Mouse (Mus musculus) kidney, adult 2 months (tissue): ENCODE data around the gene Glis3. TPM values are rescaled to one million over a fixed set of nuclear protein-coding genes. Genes with fewer than 3 reads are reported as not detected.

ENCODE experiments used
- DNase-seq: peaks from one replicate; pipeline ENCODE4 v3.0.0; 2021
- H3K27ac ChIP-seq: fragments of 200-500 bp; 2 replicates; pipeline ENCODE4 v1.5.1; 2012; ENCODE audit warnings: low read depth, low read length, control low read depth, inconsistent platforms; ENCODE audit not compliant: insufficient read depth
- H3K27me3 ChIP-seq: fragments of 200-500 bp; replicated peaks from 2 replicates; pipeline ENCODE4 v1.6.1; 2012; ENCODE audit warnings: mild to moderate bottlenecking, moderate library complexity, low read length, inconsistent platforms; ENCODE audit not compliant: control insufficient read depth, insufficient read depth
- H3K36me3 ChIP-seq: fragments of 200-500 bp; 2 replicates; pipeline ENCODE4 v1.6.1; 2012; ENCODE audit warnings: mild to moderate bottlenecking, moderate library complexity, low read length, inconsistent platforms; ENCODE audit not compliant: control insufficient read depth, insufficient read depth
- H3K4me1 ChIP-seq: fragments of 200-500 bp; 2 replicates; pipeline ENCODE4 v1.6.1; 2011; ENCODE audit warnings: low read length; ENCODE audit not compliant: control insufficient read depth, insufficient read depth
- H3K4me3 ChIP-seq: fragments of 200-500 bp; 2 replicates; pipeline ENCODE4 v1.5.1; 2011; ENCODE audit warnings: mild to moderate bottlenecking, low read depth, low read length, control low read depth; ENCODE audit not compliant: insufficient read depth
- CTCF ChIP-seq: fragments of 200-500 bp; conservative IDR thresholded peaks from 2 replicates; pipeline ENCODE4 v1.5.1; 2011; ENCODE audit warnings: low read depth, mild to moderate bottlenecking, control low read depth, low read length, moderate library complexity, mixed read lengths; ENCODE audit not compliant: insufficient read depth, insufficient read length
- POLR2A ChIP-seq: fragments of 200-500 bp; IDR thresholded peaks from one replicate; pipeline ENCODE4 v1.6.1; 2011; ENCODE audit warnings: low read depth, low read length, control low read depth
- WGBS: fragments of 180-500 bp; shearing (Covaris S2); methylation state at CpG from one replicate; pipeline ENCODE4 v1.1.7; 2018; 5-methylcytosine and 5-hydroxymethylcytosine counted together
- polyA plus RNA-seq: library from polyadenylated mRNA; depleted of rRNA; stranded (reverse); fragments of >200 nt; gene quantifications from 2 replicates; pipeline ENCODE4 v1.2.3, GENCODE M21; 2012

The Glis3 gene
- polyA plus RNA-seq, 1 experiment, result 23.7 TPM

GRCm38 (mm10) chr19:28266850-28267249 lies 413.0 kb downstream of the Glis3 start:
- DNase-seq, result no peak
- Histone ChIP-seq H3K27ac (no peak overlapping the region), H3K4me1 (no peaks in the 10 kb centered on the region), H3K36me3 (no peaks in the 10 kb centered on the region; the same call in 1 of the 2 replicates), H3K27me3 (no peaks in the 10 kb centered on the region), H3K4me3 (no peak overlapping the region)
- WGBS, result 57% methylated on average over 8 of the region's 8 CpGs
- no peak for TF ChIP-seq POLR2A
- no peak for TF ChIP-seq CTCF

- H3K27ac ChIP-seq, result no peak overlapping the region
- DNase-seq, result no peak
- 97% methylated on average over 2 of the region's 2 CpGs for WGBS
- H3K27me3 ChIP-seq, result no peaks in the 10 kb centered on the region
- TF ChIP-seq POLR2A (no peak), CTCF (no peak)
- H3K4me1 ChIP-seq, result no peaks in the 10 kb centered on the region
- H3K36me3 ChIP-seq, result no peaks in the 10 kb centered on the region; the same call in 1 of the 2 replicates
- H3K4me3 ChIP-seq, result no peak overlapping the region
Measured at GRCm38 (mm10) chr19:28265776-28266175, 414.1 kb downstream of the Glis3 start.

DNA sequence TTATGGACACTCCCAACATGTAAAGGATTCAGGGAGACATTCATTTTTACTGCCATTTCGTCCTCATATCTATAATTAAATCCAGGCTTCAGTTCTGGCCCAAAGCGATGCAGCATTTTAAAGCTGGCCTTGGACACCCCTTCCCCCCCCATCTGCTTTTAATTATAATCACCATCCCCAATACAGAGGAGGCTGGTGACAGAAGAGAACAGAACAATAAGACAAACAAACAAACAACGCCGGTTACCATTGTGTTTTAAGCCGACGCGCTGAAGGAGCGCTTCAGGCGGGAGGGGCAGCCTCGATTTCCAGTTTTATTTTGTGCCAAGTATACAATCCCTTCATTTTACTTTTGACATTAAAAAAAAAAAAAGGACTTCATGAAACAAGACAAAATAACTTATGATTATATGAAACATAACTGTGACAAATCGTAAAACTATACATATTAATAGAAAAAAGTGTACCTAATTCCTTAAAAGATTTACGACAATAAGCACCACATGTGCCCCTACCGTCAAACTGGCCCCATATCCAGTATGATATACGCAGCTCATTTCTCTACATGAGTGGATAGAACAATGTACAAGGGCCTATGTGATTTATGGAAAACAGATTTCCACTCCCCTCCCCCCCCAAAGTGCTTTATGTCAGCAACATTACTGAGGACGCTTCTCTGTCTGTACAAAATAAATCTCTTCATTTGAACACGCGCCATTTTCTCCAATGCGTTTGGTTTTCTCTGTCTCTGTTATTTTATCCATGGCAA lies 420.8 kb downstream of the Glis3 start:
- Histone ChIP-seq H3K27ac (no peak overlapping the region), H3K4me3 (no peak overlapping the region), H3K36me3 (no peaks in the 10 kb centered on the region), H3K4me1 (no peaks in the 10 kb centered on the region), H3K27me3 (no peaks in the 10 kb centered on the region)
- DNase-seq, result no peak
- WGBS, result 86% methylated on average over 18 of the region's 18 CpGs
- TF ChIP-seq POLR2A (no peak), CTCF (no peak)

DNA sequence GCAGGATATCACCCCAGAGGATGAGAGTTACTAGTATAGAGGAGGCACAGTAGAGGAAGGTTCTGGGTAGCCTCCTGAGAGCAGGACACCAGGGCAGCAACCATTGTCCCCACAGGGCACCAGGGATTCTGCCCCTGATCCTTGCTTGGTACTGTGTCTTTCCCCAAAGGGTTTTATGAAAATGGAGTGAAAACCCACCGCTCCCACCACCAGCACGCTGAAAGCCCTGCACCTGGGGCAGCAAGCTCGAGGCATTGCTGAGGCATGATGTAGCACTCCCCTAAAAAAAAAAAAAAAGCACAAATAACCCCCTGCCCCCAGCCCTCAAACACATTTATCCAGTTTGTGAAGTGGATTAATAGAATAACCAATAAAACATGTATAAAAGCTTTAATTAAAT lies 421.4 kb downstream of the Glis3 start:
- no peak for DNase-seq
- no peaks in the 10 kb centered on the region for H3K27me3 ChIP-seq
- no peaks in the 10 kb centered on the region for H3K4me1 ChIP-seq
- no peak overlapping the region for H3K27ac ChIP-seq
- H3K4me3 ChIP-seq, result no peak overlapping the region
- H3K36me3 ChIP-seq, result no peaks in the 10 kb centered on the region
- WGBS, result 88% methylated on average over 3 of the region's 3 CpGs
- TF ChIP-seq POLR2A, result no peak
- no peak for TF ChIP-seq CTCF

DNA sequence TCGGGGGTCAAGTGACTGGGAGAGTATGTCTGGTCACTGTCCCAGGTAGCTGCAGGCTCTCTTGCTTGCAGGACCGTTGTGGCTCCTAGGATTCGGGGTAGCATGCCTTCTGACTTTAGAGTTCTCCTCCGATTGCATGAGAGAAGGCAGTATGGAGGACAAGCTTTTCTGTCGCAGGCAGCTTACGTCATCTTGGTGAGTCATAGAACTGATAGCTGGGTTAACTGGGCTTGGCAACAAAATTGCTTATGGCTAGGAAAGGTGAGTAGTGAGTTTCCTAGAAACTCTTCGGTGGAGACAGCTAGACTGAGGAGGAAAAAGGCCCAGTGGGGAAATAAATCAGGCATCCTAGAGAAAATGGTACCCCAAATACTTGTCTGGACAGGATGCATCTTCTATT lies 432.5 kb downstream of the Glis3 start:
- Histone ChIP-seq H3K4me3 (no peak overlapping the region), H3K36me3 (no peaks in the 10 kb centered on the region), H3K4me1 (no peaks in the 10 kb centered on the region), H3K27me3 (no peaks in the 10 kb centered on the region), H3K27ac (no peak overlapping the region)
- TF ChIP-seq CTCF (no peak), POLR2A (no peak)
- 90% methylated on average over 7 of the region's 7 CpGs for WGBS
- DNase-seq, result no peak

DNA sequence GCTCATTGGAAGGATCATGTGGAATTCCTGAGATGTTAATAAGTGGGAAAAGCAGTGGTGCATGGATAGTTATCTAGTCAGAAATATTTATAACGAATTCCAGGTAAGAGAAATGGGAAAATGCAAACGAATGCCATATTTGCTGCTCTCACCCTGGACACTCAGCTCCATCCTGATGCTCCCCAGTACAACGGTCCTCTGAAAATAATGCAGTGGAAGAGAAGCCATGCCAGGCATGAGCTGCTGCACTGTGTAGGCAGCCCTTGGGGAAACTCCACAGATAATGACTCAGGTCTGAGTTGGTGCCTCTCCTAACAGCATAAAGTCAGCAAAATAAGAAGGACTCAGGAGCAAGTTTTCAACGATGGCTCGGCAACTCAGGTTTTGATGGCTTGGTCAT lies 433.7 kb downstream of the Glis3 start:
- H3K36me3 ChIP-seq, result no peaks in the 10 kb centered on the region
- 76% methylated on average over 5 of the region's 5 CpGs for WGBS
- TF ChIP-seq CTCF (no peak), POLR2A (no peak)
- no peak overlapping the region for H3K27ac ChIP-seq
- H3K4me3 ChIP-seq, result no peak overlapping the region
- no peaks in the 10 kb centered on the region for H3K4me1 ChIP-seq
- DNase-seq, result no peak
- no peaks in the 10 kb centered on the region for H3K27me3 ChIP-seq

- H3K4me3 ChIP-seq, result no peak overlapping the region
- TF ChIP-seq POLR2A, result no peak
- no peak for TF ChIP-seq CTCF
- H3K4me1 ChIP-seq, result no peaks in the 10 kb centered on the region
- H3K27me3 ChIP-seq, result no peaks in the 10 kb centered on the region
- no peaks in the 10 kb centered on the region for H3K36me3 ChIP-seq
- no peak for DNase-seq
- no peak overlapping the region for H3K27ac ChIP-seq
- 83% methylated on average over 4 of the region's 4 CpGs for WGBS
Measured at GRCm38 (mm10) chr19:28238073-28238472, 441.8 kb downstream of the Glis3 start.
